Mouse (Mus musculus) megakaryocyte, embryonic 14.5 days (primary cell): ENCODE measurements around the gene Zfp13.

Experiments used
- FLI1 ChIP-seq: IDR thresholded peaks from 2 replicates; pipeline ENCODE4 v1.6.1; 2012; ENCODE audit warnings: low read length, inconsistent platforms, mixed read lengths
- GATA1 ChIP-seq: IDR thresholded peaks from 3 replicates; pipeline ENCODE4 v1.6.1; 2012; ENCODE audit warnings: mixed read lengths, low read length, inconsistent platforms, borderline replicate concordance

DNA sequence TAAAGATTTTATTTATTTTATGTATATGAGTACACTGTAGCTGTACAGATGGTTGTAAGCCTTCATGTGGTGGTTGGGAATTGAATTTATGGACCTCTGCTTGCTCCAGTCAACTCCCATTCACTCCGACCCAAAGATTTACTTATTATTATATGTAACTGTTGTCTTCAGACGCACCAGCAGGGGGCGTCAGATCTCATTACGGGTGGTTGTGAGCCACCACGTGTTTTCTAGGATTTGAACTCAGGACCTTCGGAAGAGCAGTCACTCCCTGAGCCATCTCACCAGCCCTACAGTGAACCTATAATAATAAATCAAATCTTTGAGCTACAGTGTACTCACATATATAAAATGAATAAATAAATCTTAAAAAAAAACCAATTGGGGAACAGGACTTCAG lies 27.2 kb downstream of the Zfp13 start:
- TF ChIP-seq GATA1: no peak
- TF ChIP-seq FLI1: no peak
